Mouse (Mus musculus) yolk sac, embryonic 10.5 days (tissue): ENCODE data around the gene Hist1h2bn.
"Not testable (repeated sequence)": the region's sequence is repeated elsewhere in the genome, so short reads cannot be mapped to it uniquely, and the experiment has no call there.

ENCODE experiments used
- DNase-seq: peaks from one replicate; pipeline ENCODE4 v3.0.0-alpha.2; 2017; ENCODE audit warnings: low spot score

Hist1h2bn gene

GRCm38 (mm10) chr13:21781639-21782038 is 27.7 kb downstream of the Hist1h2bn start:
- DNase-seq: no peak

DNA sequence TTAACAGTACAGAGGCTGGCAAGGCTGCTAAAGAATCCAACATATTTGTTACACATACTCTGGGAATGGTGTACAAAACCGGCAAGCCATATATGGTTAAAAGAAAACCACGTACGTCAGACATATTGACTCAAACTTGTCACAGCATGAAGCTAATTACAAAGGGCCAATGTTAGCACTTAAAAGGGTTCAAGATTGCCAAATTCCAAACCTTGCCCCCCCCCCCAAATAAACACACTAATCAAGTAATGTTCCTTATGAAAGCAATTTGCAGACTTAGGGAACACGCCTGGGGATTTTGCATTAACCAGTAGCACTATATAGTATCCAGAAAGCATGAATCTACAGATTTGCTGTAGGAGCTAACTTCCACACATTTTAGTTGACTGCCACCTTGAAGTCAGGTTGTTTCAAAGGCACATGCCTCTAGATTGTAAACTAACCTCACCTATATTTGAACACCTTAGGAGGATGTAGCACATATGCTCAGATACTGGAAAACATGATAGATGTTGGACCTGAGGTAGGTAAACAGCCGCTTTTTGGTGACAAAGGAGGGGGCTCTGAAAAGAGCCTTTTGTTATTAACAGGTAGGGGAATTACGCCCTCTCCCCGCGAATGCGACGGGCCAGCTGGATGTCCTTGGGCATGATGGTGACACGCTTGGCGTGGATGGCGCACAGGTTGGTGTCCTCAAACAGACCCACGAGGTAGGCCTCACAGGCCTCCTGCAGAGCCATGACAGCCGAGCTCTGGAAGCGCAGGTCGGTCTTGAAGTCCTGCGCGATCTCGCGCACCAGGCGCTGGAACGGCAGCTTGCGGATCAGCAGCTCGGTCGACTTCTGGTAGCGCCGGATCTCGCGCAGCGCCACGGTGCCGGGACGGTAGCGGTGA is 28.7 kb downstream of the Hist1h2bn start:
- DNase-seq: peak; percentile 71

GRCm38 (mm10) chr13:21783255-21783617 is 29.3 kb downstream of the Hist1h2bn start, which contains the start of gene Hist1h3i:
Gene Hist1h3i, minus strand, starts transcription at chr13:21783370.
- peak; percentile 89 for DNase-seq

- peak; percentile 73 for DNase-seq
Measured at GRCm38 (mm10) chr13:21783734-21784161, 29.8 kb downstream of the Hist1h2bn start.

- peak; percentile 11 for DNase-seq
Measured at GRCm38 (mm10) chr13:21784311-21784710, 30.4 kb downstream of the Hist1h2bn start.

DNA sequence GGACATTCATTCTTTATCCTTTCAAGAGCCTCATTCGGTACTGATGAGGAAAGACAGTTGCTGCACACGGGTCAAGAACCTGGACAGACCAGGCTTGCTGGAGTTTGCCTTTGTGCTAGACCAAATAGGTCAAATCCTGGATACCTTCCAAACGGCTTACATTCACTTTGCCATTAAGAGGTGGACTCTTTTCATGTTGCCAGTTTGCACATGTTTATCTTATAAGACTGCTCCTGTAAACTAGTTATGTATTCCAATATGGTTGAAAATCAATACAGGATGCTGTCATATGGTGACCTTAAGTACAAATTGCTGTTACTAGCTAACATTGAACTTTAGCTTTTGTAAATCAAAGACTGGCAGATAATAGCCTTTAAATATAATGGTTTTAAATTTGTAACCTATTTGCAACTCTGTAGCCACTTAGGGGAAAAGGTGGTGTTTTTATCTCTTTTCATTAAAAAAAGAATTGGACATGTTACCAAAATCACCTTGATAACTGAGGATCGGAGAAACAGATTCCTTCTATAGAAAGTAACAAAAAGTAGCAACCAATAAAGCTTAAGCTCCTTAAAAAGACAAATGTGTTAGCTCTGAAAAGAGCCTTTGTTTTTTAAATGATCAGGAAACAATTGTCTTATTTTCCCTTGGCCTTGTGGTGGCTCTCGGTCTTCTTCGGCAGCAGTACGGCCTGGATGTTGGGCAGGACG is 32.4 kb downstream of the Hist1h2bn start:
- DNase-seq: peak; percentile 53

- DNase-seq: peak; percentile 96
Measured at GRCm38 (mm10) chr13:21786899-21787629, 33.1 kb downstream of the Hist1h2bn start, which contains the start of the genes Hist1h2an and Hist1h2bp. Gene Hist1h2an, minus strand, starts transcription at chr13:21787218. Gene Hist1h2bp, plus strand, starts transcription at chr13:21787461.

- peak; percentile 26 for DNase-seq
Measured at GRCm38 (mm10) chr13:21787760-21788593, 34.1 kb downstream of the Hist1h2bn start.

DNA sequence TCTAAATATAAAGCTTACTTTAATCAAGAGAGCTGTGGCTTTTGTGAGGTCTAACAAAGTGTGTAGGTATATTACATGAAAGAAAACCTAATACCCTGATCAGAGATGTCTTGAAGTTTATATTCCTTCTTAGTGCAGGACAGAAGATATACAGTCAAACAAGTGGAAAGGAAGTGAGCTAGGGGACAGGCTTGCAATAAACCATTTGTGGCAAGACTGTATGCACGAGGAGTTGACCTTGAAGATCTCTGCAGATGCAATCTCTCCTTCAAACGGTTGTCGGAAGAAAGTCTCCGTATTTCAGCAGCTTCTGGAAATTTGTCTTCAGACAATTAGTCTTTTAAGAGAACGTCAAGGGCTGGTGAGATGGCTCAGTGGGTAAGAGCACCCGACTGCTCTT is 36.0 kb downstream of the Hist1h2bn start:
- no peak for DNase-seq

DNA sequence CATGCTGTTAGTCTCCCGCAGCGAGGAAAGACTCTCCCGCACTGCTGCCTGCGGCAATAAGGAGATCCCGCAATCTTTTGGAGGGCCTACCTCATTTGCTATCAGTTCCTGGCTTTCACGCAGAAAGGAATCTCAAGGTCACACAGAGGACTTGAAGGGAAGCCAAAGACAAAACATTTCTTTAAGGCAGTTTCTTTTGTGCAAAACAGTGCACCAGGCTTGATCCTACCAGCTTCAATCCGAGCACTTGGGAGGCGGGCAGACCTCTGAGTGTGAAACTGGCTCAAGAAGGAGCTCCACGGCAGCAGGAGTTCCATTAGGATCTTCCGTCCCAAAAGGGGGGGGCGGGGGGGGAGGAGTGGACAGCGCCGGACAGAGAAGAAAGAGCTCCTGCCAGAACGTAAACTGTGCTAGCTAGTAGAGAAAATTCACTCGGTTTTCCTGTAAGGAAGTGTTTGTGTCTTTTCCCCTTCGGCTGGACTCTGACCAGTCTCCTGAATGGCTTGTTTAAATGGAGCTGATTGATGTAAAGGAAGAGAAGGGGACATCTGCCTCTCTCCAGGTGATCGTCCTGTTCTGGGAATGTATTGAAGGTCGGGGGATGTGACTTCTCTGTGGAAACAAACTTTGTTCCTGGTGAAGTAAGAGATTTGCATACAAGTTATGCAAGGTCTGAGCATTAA is 36.8 kb downstream of the Hist1h2bn start:
- DNase-seq: peak; percentile 58

- DNase-seq: no peak
Measured at GRCm38 (mm10) chr13:21795584-21795983, 41.7 kb downstream of the Hist1h2bn start.

- DNase-seq: not testable (repeated sequence)
Measured at GRCm38 (mm10) chr13:21797163-21797562, 43.2 kb downstream of the Hist1h2bn start.

- DNase-seq: not testable (repeated sequence)
Measured at GRCm38 (mm10) chr13:21803058-21803457, 49.1 kb downstream of the Hist1h2bn start.
